In genomic region chr13:20430998-20431397, GRCm38 (mm10) we compare ENCODE assay signal across 13 mouse cellular contexts.
DNase-seq lines count a peak whose midpoint lies in the region; ATAC-seq and TF ChIP-seq lines count a peak whose summit lies in the region.
"Had no signal": no experiment of that assay in that cellular context is flagged by ENCODE, and none has a peak within 500 bp of the region (broad histone marks: within the 10 kb centered on the region; RNA-seq: fewer than 3 reads in every experiment).

No protein-coding gene starts in this region.

- DNase-seq in hindbrain, embryonic 11.5 days (ENCODE audit: low spot score): no peak
- DNase-seq in left cerebral cortex, adult 2 months (ENCODE audit: extremely low spot score in 1 of 2, low spot score in 2 of 2): peak in 1 of 2 experiments; percentile 20
- no peak for DNase-seq in adrenal gland, adult (ENCODE audit: inconsistent age in 2 of 2, low spot score in 1 of 2)
- DNase-seq in thymus, adult 2 months: no peak
- DNase-seq: lung, postnatal 4 days had no signal

- no peak overlapping the region for H3K9ac ChIP-seq in hindbrain, embryonic 12.5 days
- H3K9ac ChIP-seq in hindbrain, embryonic 11.5 days (ENCODE audit: low read depth, low read length): no peak overlapping the region
- H3K9ac ChIP-seq: forebrain, embryonic 13.5 days; liver, embryonic 15.5 days had no signal

- no peaks in the 10 kb centered on the region for H3K9me3 ChIP-seq in hindbrain, embryonic 12.5 days (replicated peaks)
- no peaks in the 10 kb centered on the region for H3K9me3 ChIP-seq in hindbrain, embryonic 11.5 days (ENCODE audit: control insufficient read depth, low read length)
- H3K9me3 ChIP-seq: forebrain, embryonic 13.5 days; limb, embryonic 10.5 days; liver, embryonic 15.5 days had no signal

- H3K36me3 ChIP-seq in hindbrain, embryonic 12.5 days: no peaks in the 10 kb centered on the region
- H3K36me3 ChIP-seq in hindbrain, embryonic 11.5 days (ENCODE audit: control insufficient read depth, insufficient read depth, low read length): no peaks in the 10 kb centered on the region
- peaks cover 4% of the 10 kb centered on the region for H3K36me3 ChIP-seq in thymus, adult 2 months (ENCODE audit: control insufficient read depth, insufficient read depth, low read length)
- H3K36me3 ChIP-seq: limb, embryonic 10.5 days; liver, embryonic 15.5 days had no signal

- TF ChIP-seq CTCF in cortical plate, adult 2 months (IDR thresholded peaks at IDR 0.05; ENCODE audit: extremely low read depth, insufficient read depth, low read length): no peak
- TF ChIP-seq CTCF in left cerebral cortex, adult 2 months (IDR thresholded peaks at IDR 0.05): peak; percentile 13; the same call in 1 of the 2 replicates
- TF ChIP-seq CTCF in olfactory bulb, adult 2 months (IDR thresholded peaks at IDR 0.05; ENCODE audit: insufficient read depth, low read depth, low read length): no peak
- no peak for TF ChIP-seq CTCF in thymus, adult 2 months (IDR thresholded peaks at IDR 0.05; ENCODE audit: borderline replicate concordance, control insufficient read depth, extremely low read depth, insufficient read depth, low read length, poor library complexity)

- WGBS in hindbrain, embryonic 12.5 days: 83% methylated on average over 6 of the region's 6 CpGs
- WGBS in hindbrain, embryonic 11.5 days: 77% methylated on average over 6 of the region's 6 CpGs
- 41% methylated on average over 6 of the region's 6 CpGs for WGBS in olfactory bulb, adult 2 months
- 92% methylated on average over 6 of the region's 6 CpGs for WGBS in thymus, adult 2 months

- H3K27ac ChIP-seq in hindbrain, embryonic 12.5 days: peak overlapping the region; percentile 5
- H3K27ac ChIP-seq in hindbrain, embryonic 11.5 days (ENCODE audit: low read depth, low read length): no peak overlapping the region
- peak overlapping the region; percentile 85; the same call in 1 of the 2 replicates for H3K27ac ChIP-seq in cortical plate, adult 2 months (ENCODE audit: insufficient read depth, low read length)
- H3K27ac ChIP-seq in left cerebral cortex, adult 2 months: peak overlapping the region; percentile 56
- H3K27ac ChIP-seq in olfactory bulb, adult 2 months (ENCODE audit: insufficient read depth, low read depth, low read length): peak overlapping the region; percentile 73
- H3K27ac ChIP-seq in thymus, adult 2 months (ENCODE audit: control insufficient read depth, insufficient read depth, low read length): no peak overlapping the region
- H3K27ac ChIP-seq: forebrain, embryonic 13.5 days; limb, embryonic 10.5 days; liver, embryonic 15.5 days had no signal

- no peak overlapping the region for H3K4me2 ChIP-seq in hindbrain, embryonic 12.5 days (replicated peaks)
- H3K4me2 ChIP-seq in hindbrain, embryonic 11.5 days (replicated peaks; ENCODE audit: low read depth, low read length): no peak overlapping the region
- H3K4me2 ChIP-seq: forebrain, embryonic 13.5 days; liver, embryonic 15.5 days had no signal

- intact Hi-C loops in left cerebral cortex, adult 2 months (cut with DNase I): no loop called here

- no peak for ATAC-seq in hindbrain, embryonic 12.5 days (ENCODE audit: low FRiP score)
- no peak for ATAC-seq in hindbrain, embryonic 11.5 days (ENCODE audit: low FRiP score)
- ATAC-seq: activated CD4-positive, CD25-positive, alpha-beta regulatory T cell, adult 4 months; forebrain, embryonic 13.5 days; intestine, embryonic 16.5 days had no signal

- no peaks in the 10 kb centered on the region for H3K4me1 ChIP-seq in hindbrain, embryonic 12.5 days
- H3K4me1 ChIP-seq in hindbrain, embryonic 11.5 days (replicated peaks; ENCODE audit: control insufficient read depth, insufficient read depth, low read length): no peaks in the 10 kb centered on the region
- H3K4me1 ChIP-seq in cortical plate, adult 2 months (ENCODE audit: control insufficient read depth, insufficient read depth, low read length): peaks cover 5% of the 10 kb centered on the region
- H3K4me1 ChIP-seq in olfactory bulb, adult 2 months (ENCODE audit: control insufficient read depth, insufficient read depth, low read length): peaks cover 3% of the 10 kb centered on the region
- H3K4me1 ChIP-seq in thymus, adult 2 months (replicated peaks; ENCODE audit: control insufficient read depth, insufficient read depth, low read length): no peaks in the 10 kb centered on the region
- H3K4me1 ChIP-seq: limb, embryonic 10.5 days; liver, embryonic 15.5 days had no signal

- no peak overlapping the region for H3K4me3 ChIP-seq in hindbrain, embryonic 12.5 days
- no peak overlapping the region for H3K4me3 ChIP-seq in hindbrain, embryonic 11.5 days (ENCODE audit: low read depth, low read length)
- no peak overlapping the region for H3K4me3 ChIP-seq in cortical plate, adult 2 months (ENCODE audit: insufficient read depth, low read length)
- H3K4me3 ChIP-seq in left cerebral cortex, adult 2 months: no peak overlapping the region
- H3K4me3 ChIP-seq in olfactory bulb, adult 2 months (ENCODE audit: insufficient read depth, low read depth, low read length): no peak overlapping the region
- no peak overlapping the region for H3K4me3 ChIP-seq in thymus, adult 2 months (ENCODE audit: control insufficient read depth, insufficient read depth, low read length)
- H3K4me3 ChIP-seq: forebrain, embryonic 13.5 days; limb, embryonic 10.5 days; liver, embryonic 15.5 days had no signal

- H3K27me3 ChIP-seq in hindbrain, embryonic 12.5 days: no peaks in the 10 kb centered on the region
- H3K27me3 ChIP-seq in hindbrain, embryonic 11.5 days (ENCODE audit: control insufficient read depth, insufficient read depth, low read length): no peaks in the 10 kb centered on the region
- no peaks in the 10 kb centered on the region for H3K27me3 ChIP-seq in thymus, adult 2 months (ENCODE audit: control insufficient read depth, insufficient read depth, low read length)
- H3K27me3 ChIP-seq: forebrain, embryonic 13.5 days; liver, embryonic 15.5 days had no signal

- TF ChIP-seq POLR2A in cortical plate, adult 2 months (IDR thresholded peaks at IDR 0.05; ENCODE audit: extremely low read depth, insufficient read depth, low read length): no peak
- TF ChIP-seq POLR2A in olfactory bulb, adult 2 months (IDR thresholded peaks at IDR 0.05; ENCODE audit: insufficient read depth, low read depth, low read length): no peak
- no peak for TF ChIP-seq POLR2A in thymus, adult 2 months (IDR thresholded peaks at IDR 0.05; ENCODE audit: control insufficient read depth, extremely low read depth, insufficient read depth, low read length, poor library complexity)

Comparison
In these comparisons a context has a peak if more than half of its experiments do, and no peak if none do; other contexts are left out.
1. H3K27ac ChIP-seq: peak in hindbrain, embryonic 12.5 days (single experiment), cortical plate, adult 2 months (single experiment), left cerebral cortex, adult 2 months (single experiment) and olfactory bulb, adult 2 months (single experiment); none in hindbrain, embryonic 11.5 days (single experiment) and thymus, adult 2 months (single experiment).